Mouse (Mus musculus) layer of hippocampus, adult 2 months (tissue): Measurements from ENCODE around the gene Cap2. TPM values are rescaled to one million over a fixed set of nuclear protein-coding genes. Genes with fewer than 3 reads are reported as not detected.

Experiments
- DNase-seq, 2 experiments: peaks; one replicate each; pipeline ENCODE4 v3.0.0; 2022; ENCODE audit warnings: low spot score in 2 of 2
- H3K27ac ChIP-seq: fragments of 200-600 bp; 2 replicates; pipeline ENCODE4 v1.8.1; 2022
- H3K4me3 ChIP-seq: fragments of 200-600 bp; 2 replicates; pipeline ENCODE4 v1.8.1; 2022; ENCODE audit warnings: mild to moderate bottlenecking
- CTCF ChIP-seq: fragments of 200-600 bp; conservative IDR thresholded peaks from 2 replicates; pipeline ENCODE4 v1.8.1; 2022; ENCODE audit warnings: antibody characterized with exemption, mild to moderate bottlenecking, moderate library complexity
- total RNA-seq, 2 experiments: library from RNA; stranded (reverse); gene quantifications; 2 replicates each; pipeline ENCODE4 v1.2.3; 2021

Cap2 gene
- total RNA-seq, 2 experiments from 2014 or later, result 216 to 220 TPM

DNA sequence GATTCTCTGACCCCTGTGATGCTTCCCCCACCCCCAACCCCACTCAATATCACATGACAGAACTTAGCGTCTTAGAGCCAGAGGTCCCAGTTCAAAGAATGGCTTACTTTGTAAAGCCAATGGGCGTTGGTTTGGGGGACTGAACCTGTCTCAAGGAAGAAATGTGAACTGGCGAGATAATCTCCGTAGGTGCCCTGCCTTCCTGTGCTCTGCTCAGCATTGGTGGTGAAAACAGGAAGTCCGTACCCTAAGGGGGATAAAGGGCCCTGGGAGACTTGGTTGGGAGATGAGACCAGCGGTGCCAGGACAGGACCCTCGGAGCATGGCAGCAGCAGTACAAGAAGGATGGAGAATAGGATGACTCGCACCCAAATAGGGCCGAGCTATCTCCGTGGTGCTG lies 12.8 kb downstream of the Cap2 start:
- DNase-seq, result no peak
- TF ChIP-seq CTCF, result no peak
- Histone ChIP-seq H3K4me3 (no peak overlapping the region), H3K27ac (no peak overlapping the region)

DNA sequence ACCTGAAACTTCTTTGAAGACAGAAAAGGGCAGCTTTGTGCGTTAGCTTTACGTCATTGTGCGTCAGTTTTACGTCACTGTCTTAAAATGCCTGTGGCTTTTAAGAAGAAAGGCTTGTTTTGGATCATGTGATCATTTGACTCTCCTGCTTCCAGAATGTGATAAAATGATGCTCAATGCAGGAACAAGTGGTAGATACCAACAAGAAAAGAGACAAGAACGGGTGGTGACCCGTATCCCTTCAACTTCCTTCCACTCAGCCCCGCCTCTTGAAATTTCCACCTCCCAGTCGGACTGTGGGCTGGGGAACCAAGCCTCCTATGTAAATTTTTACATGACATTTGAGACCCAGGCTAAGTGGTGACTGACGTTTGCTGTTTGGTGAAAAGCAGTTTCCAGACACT lies 13.5 kb downstream of the Cap2 start:
- no peak for TF ChIP-seq CTCF
- no peak overlapping the region for H3K27ac ChIP-seq
- no peak for DNase-seq
- H3K4me3 ChIP-seq, result no peak overlapping the region

DNA sequence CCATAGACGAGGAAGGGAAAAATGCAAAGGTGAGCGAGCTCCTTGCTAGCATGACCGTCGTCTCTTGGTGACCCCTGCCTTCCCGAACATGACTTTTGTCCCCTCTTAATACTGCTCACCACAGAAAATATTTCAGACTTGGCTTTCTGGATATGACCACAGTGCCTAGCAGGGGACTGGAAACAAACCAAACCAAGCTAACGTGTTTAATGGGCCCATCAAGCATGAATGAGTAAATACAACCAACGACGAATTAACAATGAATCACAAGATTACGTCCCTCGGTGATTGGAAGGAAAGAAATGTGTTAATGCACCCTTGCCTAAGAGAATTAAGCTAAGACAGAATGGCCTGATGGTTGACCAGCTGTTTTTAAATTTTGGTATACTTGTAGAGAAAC lies 13.9 kb downstream of the Cap2 start:
- Histone ChIP-seq H3K4me3 (no peak overlapping the region), H3K27ac (no peak overlapping the region)
- TF ChIP-seq CTCF, result no peak
- DNase-seq, result no peak

GRCm38 (mm10) chr13:46516183-46516582 lies 14.5 kb downstream of the Cap2 start:
- Histone ChIP-seq H3K4me3 (no peak overlapping the region), H3K27ac (no peak overlapping the region)
- DNase-seq, result no peak
- TF ChIP-seq CTCF, result no peak

DNA sequence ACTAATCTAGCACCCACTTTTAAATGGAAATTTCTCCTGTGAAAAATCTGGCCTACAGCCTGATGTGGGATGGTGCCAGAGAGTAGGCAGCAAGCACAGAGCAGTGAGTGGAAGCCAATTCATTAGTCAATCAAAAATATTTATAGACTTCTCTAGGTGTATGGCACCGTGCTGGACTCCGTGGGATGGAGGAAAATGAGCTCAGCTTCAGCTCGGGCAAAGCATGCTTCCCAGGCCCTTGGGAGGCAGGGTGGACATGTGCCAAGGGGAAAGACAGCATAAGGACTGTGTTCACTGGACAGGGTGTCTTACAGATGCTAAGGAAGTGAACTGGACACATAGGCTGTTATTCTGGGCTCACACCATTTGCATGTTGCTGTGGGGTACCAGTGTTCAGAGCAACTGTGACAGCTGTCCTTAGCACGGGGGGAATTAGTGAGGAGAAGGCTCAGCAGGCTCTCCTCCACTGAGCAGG lies 15.6 kb downstream of the Cap2 start:
- no peak for TF ChIP-seq CTCF
- H3K27ac ChIP-seq, result peak overlapping the region; percentile 78
- no peak overlapping the region for H3K4me3 ChIP-seq
- DNase-seq, result peak; percentile 88 to 89

DNA sequence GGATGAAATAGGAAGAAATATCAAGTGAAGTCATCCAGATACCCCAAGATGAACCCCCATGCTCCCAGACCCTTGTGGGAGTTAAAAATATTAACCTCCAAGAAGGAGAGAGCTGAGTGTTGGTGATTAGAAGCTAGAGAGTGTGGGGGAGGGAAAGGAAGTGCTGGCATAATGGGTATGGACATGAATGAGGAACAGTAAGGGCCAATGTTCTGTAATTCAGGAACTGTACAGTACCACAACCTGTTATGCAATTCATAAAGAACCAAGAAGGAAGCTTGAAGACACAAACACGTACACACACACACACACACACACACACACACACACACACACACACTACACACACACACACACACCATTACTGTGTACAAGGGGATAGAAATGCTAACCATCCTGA lies 19.8 kb downstream of the Cap2 start:
- Histone ChIP-seq H3K4me3 (no peak overlapping the region), H3K27ac (no peak overlapping the region)
- DNase-seq, result no peak
- no peak for TF ChIP-seq CTCF

- Histone ChIP-seq H3K27ac (peak overlapping the region; percentile 70; the same call in 1 of the 2 replicates), H3K4me3 (no peak overlapping the region)
- TF ChIP-seq CTCF, result no peak
- DNase-seq, result no peak
Observed at GRCm38 (mm10) chr13:46522798-46523197, 21.1 kb downstream of the Cap2 start.

- peak overlapping the region; percentile 70; the same call in 1 of the 2 replicates for H3K27ac ChIP-seq
- no peak overlapping the region for H3K4me3 ChIP-seq
- no peak for TF ChIP-seq CTCF
- DNase-seq, result no peak
Observed at GRCm38 (mm10) chr13:46523235-46523634, 21.6 kb downstream of the Cap2 start.

DNA sequence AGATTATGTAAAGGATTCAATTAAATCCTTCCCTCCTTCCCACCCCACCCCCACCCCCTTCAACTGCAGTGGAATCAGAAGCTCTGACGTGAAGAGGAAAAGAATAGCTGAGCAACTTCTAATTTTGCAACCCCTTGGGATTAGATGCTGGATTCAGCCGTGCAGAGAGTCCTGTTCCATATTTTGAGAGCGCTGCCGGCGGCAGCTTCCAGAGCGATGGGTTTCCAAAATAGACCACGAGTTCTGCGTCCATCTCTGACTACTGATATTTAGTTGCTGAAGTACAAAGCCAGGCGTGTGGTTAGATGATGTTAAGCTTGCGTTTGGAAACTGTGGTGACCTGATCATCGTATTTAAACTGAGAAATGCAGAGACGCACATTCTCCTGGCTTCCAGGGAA lies 22.1 kb downstream of the Cap2 start:
- Histone ChIP-seq H3K27ac (peak overlapping the region; percentile 70), H3K4me3 (no peak overlapping the region)
- no peak for TF ChIP-seq CTCF
- DNase-seq, result no peak

GRCm38 (mm10) chr13:46525295-46526255 lies 23.9 kb downstream of the Cap2 start:
- TF ChIP-seq CTCF, result no peak
- DNase-seq, result no peak
- Histone ChIP-seq H3K27ac (no peak overlapping the region), H3K4me3 (no peak overlapping the region)

GRCm38 (mm10) chr13:46526645-46527044 lies 25.0 kb downstream of the Cap2 start:
- no peak overlapping the region for H3K27ac ChIP-seq
- TF ChIP-seq CTCF, result no peak
- DNase-seq, result no peak
- H3K4me3 ChIP-seq, result no peak overlapping the region

DNA sequence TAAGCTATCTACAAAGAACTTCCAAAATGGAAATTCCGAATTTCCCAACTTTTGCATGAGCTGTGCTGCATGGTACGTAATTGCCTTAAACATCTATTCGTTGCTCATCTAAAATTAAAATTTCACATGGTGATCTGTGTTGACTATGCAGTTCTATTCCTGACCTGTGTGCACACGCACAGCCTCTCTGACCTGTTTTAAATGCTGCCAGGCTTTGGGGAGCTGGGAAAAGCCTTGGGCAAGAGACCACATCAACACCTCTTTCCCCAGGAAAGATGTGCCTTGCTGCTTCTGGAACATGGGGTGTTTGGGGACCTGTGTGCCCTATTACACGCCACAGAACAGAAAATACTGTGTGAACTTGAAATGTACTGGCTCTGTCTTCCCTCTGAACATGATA lies 25.7 kb downstream of the Cap2 start:
- H3K27ac ChIP-seq, result no peak overlapping the region
- no peak for TF ChIP-seq CTCF
- H3K4me3 ChIP-seq, result no peak overlapping the region
- DNase-seq, result no peak

DNA sequence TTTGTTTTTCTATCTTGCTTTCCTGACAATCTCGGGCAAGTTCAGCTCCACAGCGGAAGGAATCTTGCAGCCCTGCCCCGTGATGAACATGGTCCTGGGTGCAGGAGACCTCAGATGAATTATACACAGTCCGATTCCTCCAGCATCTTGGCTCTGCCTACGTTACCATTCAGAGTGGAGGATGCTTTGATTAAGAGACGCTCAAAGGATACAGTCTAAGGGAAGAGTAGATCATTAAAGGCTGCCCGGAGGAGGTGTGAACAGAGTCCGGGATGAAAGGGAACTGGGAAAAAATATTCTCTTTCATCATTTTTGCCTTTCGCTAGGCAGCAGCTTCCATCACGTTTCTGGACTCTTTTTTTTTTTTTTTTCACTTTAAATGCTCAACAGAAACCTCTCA lies 27.4 kb downstream of the Cap2 start:
- DNase-seq, result no peak
- Histone ChIP-seq H3K4me3 (no peak overlapping the region), H3K27ac (no peak overlapping the region)
- no peak for TF ChIP-seq CTCF

- no peak for TF ChIP-seq CTCF
- no peak for DNase-seq
- Histone ChIP-seq H3K4me3 (no peak overlapping the region), H3K27ac (no peak overlapping the region)
Observed at GRCm38 (mm10) chr13:46530546-46530945, 28.9 kb downstream of the Cap2 start.
